Mouse (Mus musculus): ENCODE data around the gene Alpk3. TPM values are rescaled to one million over a fixed set of nuclear protein-coding genes. Genes with fewer than 3 reads are reported as not detected.
A peak's percentile ranks its signal among the peaks of the same experiment; 100 is the strongest.
"Not testable (repeated sequence)": the region's sequence is repeated elsewhere in the genome, so short reads cannot be mapped to it uniquely, and the experiment has no call there.

Gene Alpk3
- polyA plus RNA-seq, 1 experiment, result 0.30 TPM

GRCm38 (mm10) chr7:81139671-81140404 lies 82.4 kb downstream of the Alpk3 start:
- Histone ChIP-seq H3K4me3 (ENCODE audit: control insufficient read depth, low read depth, low read length) (no peak overlapping the region), H3K27ac (ENCODE audit: control insufficient read depth, insufficient read depth, low read depth, low read length) (no peak overlapping the region; the same call in 1 of the 2 replicates), H3K27me3 (ENCODE audit: control insufficient read depth, insufficient read depth, low read length) (no peaks in the 10 kb centered on the region), H3K36me3 (ENCODE audit: control insufficient read depth, insufficient read depth, low read length) (no peaks in the 10 kb centered on the region), H3K4me1 (ENCODE audit: control insufficient read depth, insufficient read depth, low read length) (peaks cover 3% of the 10 kb centered on the region)
- no peak for TF ChIP-seq CTCF (IDR thresholded peaks at IDR 0.05; ENCODE audit: control insufficient read depth, insufficient read depth, insufficient replicate concordance, low read depth, low read length)
- no peak for TF ChIP-seq POLR2A (IDR thresholded peaks at IDR 0.05; ENCODE audit: control insufficient read depth, low read depth, low read length)

- H3K27me3 ChIP-seq (ENCODE audit: control insufficient read depth, insufficient read depth, low read length), result no peaks in the 10 kb centered on the region
- peaks cover 3% of the 10 kb centered on the region for H3K4me1 ChIP-seq (ENCODE audit: control insufficient read depth, insufficient read depth, low read length)
- TF ChIP-seq POLR2A (IDR thresholded peaks at IDR 0.05; ENCODE audit: control insufficient read depth, low read depth, low read length) (no peak), CTCF (IDR thresholded peaks at IDR 0.05; ENCODE audit: control insufficient read depth, insufficient read depth, insufficient replicate concordance, low read depth, low read length) (no peak)
- H3K36me3 ChIP-seq (ENCODE audit: control insufficient read depth, insufficient read depth, low read length), result no peaks in the 10 kb centered on the region
- no peak overlapping the region for H3K27ac ChIP-seq (ENCODE audit: control insufficient read depth, insufficient read depth, low read depth, low read length)
- H3K4me3 ChIP-seq (ENCODE audit: control insufficient read depth, low read depth, low read length), result no peak overlapping the region
Observed at GRCm38 (mm10) chr7:81141541-81141940, 84.1 kb downstream of the Alpk3 start.

GRCm38 (mm10) chr7:81143056-81143455 lies 85.7 kb downstream of the Alpk3 start:
- not testable (repeated sequence) for H3K36me3 ChIP-seq (ENCODE audit: control insufficient read depth, insufficient read depth, low read length); H3K27ac ChIP-seq (ENCODE audit: control insufficient read depth, insufficient read depth, low read depth, low read length); H3K27me3 ChIP-seq (ENCODE audit: control insufficient read depth, insufficient read depth, low read length); H3K4me1 ChIP-seq (ENCODE audit: control insufficient read depth, insufficient read depth, low read length); H3K4me3 ChIP-seq (ENCODE audit: control insufficient read depth, low read depth, low read length)

GRCm38 (mm10) chr7:81149759-81150158 lies 92.4 kb downstream of the Alpk3 start:
- Histone ChIP-seq H3K4me3 (ENCODE audit: control insufficient read depth, low read depth, low read length) (peak overlapping the region; percentile 1; the same call in 1 of the 2 replicates), H3K36me3 (ENCODE audit: control insufficient read depth, insufficient read depth, low read length) (no peaks in the 10 kb centered on the region), H3K27me3 (ENCODE audit: control insufficient read depth, insufficient read depth, low read length) (no peaks in the 10 kb centered on the region), H3K4me1 (ENCODE audit: control insufficient read depth, insufficient read depth, low read length) (peaks cover 26% of the 10 kb centered on the region), H3K27ac (ENCODE audit: control insufficient read depth, insufficient read depth, low read depth, low read length) (no peak overlapping the region)
- no peak for TF ChIP-seq POLR2A (IDR thresholded peaks at IDR 0.05; ENCODE audit: control insufficient read depth, low read depth, low read length)
- TF ChIP-seq CTCF (IDR thresholded peaks at IDR 0.05; ENCODE audit: control insufficient read depth, insufficient read depth, insufficient replicate concordance, low read depth, low read length), result no peak

GRCm38 (mm10) chr7:81151216-81151615 lies 93.8 kb downstream of the Alpk3 start:
- H3K4me1 ChIP-seq (ENCODE audit: control insufficient read depth, insufficient read depth, low read length), result peaks cover 26% of the 10 kb centered on the region
- TF ChIP-seq POLR2A (IDR thresholded peaks at IDR 0.05; ENCODE audit: control insufficient read depth, low read depth, low read length) (no peak), CTCF (IDR thresholded peaks at IDR 0.05; ENCODE audit: control insufficient read depth, insufficient read depth, insufficient replicate concordance, low read depth, low read length) (no peak)
- H3K36me3 ChIP-seq (ENCODE audit: control insufficient read depth, insufficient read depth, low read length), result no peaks in the 10 kb centered on the region
- H3K27me3 ChIP-seq (ENCODE audit: control insufficient read depth, insufficient read depth, low read length), result no peaks in the 10 kb centered on the region
- peak overlapping the region; percentile 72 for H3K4me3 ChIP-seq (ENCODE audit: control insufficient read depth, low read depth, low read length)
- no peak overlapping the region for H3K27ac ChIP-seq (ENCODE audit: control insufficient read depth, insufficient read depth, low read depth, low read length)

GRCm38 (mm10) chr7:81152306-81152705 lies 94.9 kb downstream of the Alpk3 start:
- Histone ChIP-seq H3K36me3 (ENCODE audit: control insufficient read depth, insufficient read depth, low read length) (no peaks in the 10 kb centered on the region), H3K27ac (ENCODE audit: control insufficient read depth, insufficient read depth, low read depth, low read length) (no peak overlapping the region), H3K27me3 (ENCODE audit: control insufficient read depth, insufficient read depth, low read length) (no peaks in the 10 kb centered on the region), H3K4me3 (ENCODE audit: control insufficient read depth, low read depth, low read length) (peak overlapping the region; percentile 72), H3K4me1 (ENCODE audit: control insufficient read depth, insufficient read depth, low read length) (peaks cover 26% of the 10 kb centered on the region)
- no peak for TF ChIP-seq CTCF (IDR thresholded peaks at IDR 0.05; ENCODE audit: control insufficient read depth, insufficient read depth, insufficient replicate concordance, low read depth, low read length)

- Histone ChIP-seq H3K36me3 (ENCODE audit: control insufficient read depth, insufficient read depth, low read length) (no peaks in the 10 kb centered on the region), H3K27ac (ENCODE audit: control insufficient read depth, insufficient read depth, low read depth, low read length) (no peak overlapping the region), H3K4me1 (ENCODE audit: control insufficient read depth, insufficient read depth, low read length) (peaks cover 26% of the 10 kb centered on the region), H3K4me3 (ENCODE audit: control insufficient read depth, low read depth, low read length) (no peak overlapping the region; the same call in 1 of the 2 replicates), H3K27me3 (ENCODE audit: control insufficient read depth, insufficient read depth, low read length) (no peaks in the 10 kb centered on the region)
- TF ChIP-seq CTCF (IDR thresholded peaks at IDR 0.05; ENCODE audit: control insufficient read depth, insufficient read depth, insufficient replicate concordance, low read depth, low read length), result no peak
- no peak for TF ChIP-seq POLR2A (IDR thresholded peaks at IDR 0.05; ENCODE audit: control insufficient read depth, low read depth, low read length)
Observed at GRCm38 (mm10) chr7:81152826-81153225, 95.4 kb downstream of the Alpk3 start.

GRCm38 (mm10) chr7:81153327-81153726 lies 95.9 kb downstream of the Alpk3 start:
- Histone ChIP-seq H3K27me3 (ENCODE audit: control insufficient read depth, insufficient read depth, low read length) (no peaks in the 10 kb centered on the region), H3K27ac (ENCODE audit: control insufficient read depth, insufficient read depth, low read depth, low read length) (no peak overlapping the region), H3K36me3 (ENCODE audit: control insufficient read depth, insufficient read depth, low read length) (no peaks in the 10 kb centered on the region), H3K4me1 (ENCODE audit: control insufficient read depth, insufficient read depth, low read length) (peaks cover 26% of the 10 kb centered on the region), H3K4me3 (ENCODE audit: control insufficient read depth, low read depth, low read length) (no peak overlapping the region)
- TF ChIP-seq CTCF (IDR thresholded peaks at IDR 0.05; ENCODE audit: control insufficient read depth, insufficient read depth, insufficient replicate concordance, low read depth, low read length), result no peak
- TF ChIP-seq POLR2A (IDR thresholded peaks at IDR 0.05; ENCODE audit: control insufficient read depth, low read depth, low read length), result no peak

GRCm38 (mm10) chr7:81154244-81154643 lies 96.8 kb downstream of the Alpk3 start:
- H3K27me3 ChIP-seq (ENCODE audit: control insufficient read depth, insufficient read depth, low read length); H3K4me3 ChIP-seq (ENCODE audit: control insufficient read depth, low read depth, low read length); H3K27ac ChIP-seq (ENCODE audit: control insufficient read depth, insufficient read depth, low read depth, low read length); H3K36me3 ChIP-seq (ENCODE audit: control insufficient read depth, insufficient read depth, low read length): not testable (repeated sequence)
- peaks cover 26% of the 10 kb centered on the region for H3K4me1 ChIP-seq (ENCODE audit: control insufficient read depth, insufficient read depth, low read length)
